Mouse (Mus musculus) gastrocnemius, adult 2 months (tissue): ENCODE measurements around the gene Lrrc73. TPM values are rescaled to one million over a fixed set of nuclear protein-coding genes. Genes with fewer than 3 reads are reported as not detected.

Experiments
- DNase-seq: peaks from one replicate; pipeline ENCODE4 v3.0.0; 2022
- H3K27ac ChIP-seq: fragments of 200-600 bp; 2 replicates; pipeline ENCODE4 v1.8.1; 2022; ENCODE audit warnings: mild to moderate bottlenecking
- H3K4me3 ChIP-seq: fragments of 200-600 bp; 2 replicates; pipeline ENCODE4 v1.8.1; 2022; ENCODE audit warnings: mild to moderate bottlenecking, moderate library complexity
- CTCF ChIP-seq: fragments of 200-600 bp; IDR thresholded peaks from 2 replicates; pipeline ENCODE4 v1.8.1; 2022; ENCODE audit warnings: antibody characterized with exemption, mild to moderate bottlenecking, moderate library complexity
- intact Hi-C: fragments of 180-260 bp; cut with DNase I; formaldehyde crosslinking; loops from one replicate; pipeline ENCODE4 v1.15.1; 2025
- long read RNA-seq, 2 experiments: library from polyadenylated mRNA; stranded (forward); transcript quantifications; one replicate each; pipeline ENCODE4 v2.0.0; 2021
- total RNA-seq, 2 experiments: library from RNA; stranded (reverse); gene quantifications; 2 replicates each; pipeline ENCODE4 v1.2.3; 2021

Lrrc73 gene
- under 1 TPM in 1 of 2 experiments, not detected in 1; 0.14 TPM for total RNA-seq
- long read RNA-seq, experiment 1, result 0 reads
- long read RNA-seq, experiment 2, result 0 reads

DNA sequence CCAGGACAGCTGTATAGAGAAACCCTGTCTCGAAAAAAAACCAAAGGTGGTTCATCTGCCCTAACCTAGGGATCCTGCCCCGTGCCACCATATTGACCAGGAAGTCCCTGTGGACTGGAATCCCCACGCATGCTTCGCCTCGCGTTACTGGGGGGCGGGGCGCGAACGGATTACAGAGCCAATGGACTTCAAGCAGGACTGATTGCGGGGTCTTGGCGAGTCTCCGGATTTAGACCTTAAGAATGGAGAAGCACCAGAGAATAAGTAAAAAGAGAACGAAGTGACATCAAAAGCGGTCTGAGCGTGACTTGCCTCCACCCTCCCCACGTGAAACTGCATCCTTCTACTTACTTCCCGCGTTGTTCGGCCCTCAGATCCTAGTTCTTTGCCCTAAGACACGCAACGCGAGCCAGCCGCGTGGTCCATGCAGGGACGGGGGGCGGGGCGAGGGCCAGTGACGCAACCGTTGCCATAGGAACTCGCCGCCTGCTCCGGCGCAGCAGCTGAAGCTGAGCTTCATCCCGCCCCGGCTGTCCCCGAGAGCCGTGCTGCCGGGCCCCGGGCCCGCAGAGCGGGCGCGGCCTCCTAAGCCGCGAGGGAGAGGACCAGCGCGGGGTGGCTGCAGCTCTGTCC lies at the start of gene Lrrc73:
Lrrc73 (plus strand) TSS at position 80 of the 633 bp plus-strand sequence.
- H3K27ac ChIP-seq, result peak within 1 kb of the TSS; percentile 38; the same call in 1 of the 2 replicates
- H3K4me3 ChIP-seq, result peak within 1 kb of the TSS; percentile 72
- peak; percentile 95 for DNase-seq
- no peak for TF ChIP-seq CTCF
- intact Hi-C loops, result no loop called here

DNA sequence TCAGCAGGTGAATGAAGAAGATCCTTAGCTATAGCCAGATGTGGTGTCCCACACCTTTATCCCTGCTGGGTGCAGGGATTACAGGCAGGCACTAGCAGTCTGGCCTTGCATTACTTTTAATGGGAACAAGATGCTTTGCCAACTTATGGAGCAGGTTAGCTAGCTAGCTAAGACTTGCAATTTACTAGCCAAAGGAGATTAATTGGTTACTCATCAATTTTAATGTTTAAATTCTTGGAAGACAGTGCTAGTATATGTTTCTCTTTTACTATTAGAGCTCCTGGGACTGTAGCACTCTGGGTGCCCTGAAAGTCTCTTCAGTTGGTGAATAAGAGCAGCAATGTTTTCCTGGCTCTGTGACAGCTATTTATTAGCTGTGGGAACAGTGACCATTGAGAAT lies 46.7 kb upstream of the Lrrc73 start:
- intact Hi-C loops, result no loop called here
- no peak for DNase-seq
- Histone ChIP-seq H3K27ac (no peak overlapping the region), H3K4me3 (no peak overlapping the region)
- no peak for TF ChIP-seq CTCF

DNA sequence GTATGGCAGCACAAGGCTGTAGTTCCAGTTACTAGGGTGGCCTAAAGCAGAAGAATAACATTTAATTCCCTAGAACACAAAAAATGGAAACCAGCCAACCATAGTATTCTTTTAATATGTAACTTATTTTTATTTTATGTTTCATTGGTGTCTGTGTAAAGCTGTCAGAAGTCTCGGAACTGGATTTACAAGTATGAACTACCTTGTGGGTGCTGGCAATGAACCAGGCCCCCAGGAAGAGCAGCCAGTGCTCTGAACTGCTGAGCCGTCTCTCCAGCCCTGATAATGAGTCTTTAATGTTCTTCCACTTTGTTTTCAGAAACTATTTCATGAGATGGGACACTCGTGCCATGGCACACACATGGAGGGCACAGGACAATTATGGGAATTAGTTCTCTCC lies 42.8 kb upstream of the Lrrc73 start:
- no peak for DNase-seq

DNA sequence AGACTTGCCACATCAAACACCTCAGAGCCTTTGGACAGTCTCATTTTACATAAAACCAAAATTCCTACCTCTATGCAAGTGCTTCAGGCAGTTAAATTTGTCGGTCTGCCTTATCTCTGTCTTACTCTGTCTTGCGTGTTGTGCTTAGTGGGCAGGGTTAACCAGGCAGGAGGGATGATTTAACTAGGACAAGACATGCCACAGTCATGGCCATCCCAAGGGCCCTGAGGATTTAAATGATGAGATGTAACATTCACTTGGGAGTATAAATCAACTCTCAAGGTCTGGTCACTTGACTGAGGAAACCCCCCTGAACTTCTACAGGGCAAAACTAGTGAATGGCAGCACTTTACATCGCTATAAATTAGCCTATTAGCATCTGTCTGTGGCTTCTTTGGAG lies 31.7 kb upstream of the Lrrc73 start:
- intact Hi-C loops, result no loop called here

More for the DNA sequence above, 42.8 kb upstream of the Lrrc73 start:
- TF ChIP-seq CTCF, result no peak
- intact Hi-C loops, result no loop called here
- Histone ChIP-seq H3K4me3 (no peak overlapping the region), H3K27ac (no peak overlapping the region)

DNA sequence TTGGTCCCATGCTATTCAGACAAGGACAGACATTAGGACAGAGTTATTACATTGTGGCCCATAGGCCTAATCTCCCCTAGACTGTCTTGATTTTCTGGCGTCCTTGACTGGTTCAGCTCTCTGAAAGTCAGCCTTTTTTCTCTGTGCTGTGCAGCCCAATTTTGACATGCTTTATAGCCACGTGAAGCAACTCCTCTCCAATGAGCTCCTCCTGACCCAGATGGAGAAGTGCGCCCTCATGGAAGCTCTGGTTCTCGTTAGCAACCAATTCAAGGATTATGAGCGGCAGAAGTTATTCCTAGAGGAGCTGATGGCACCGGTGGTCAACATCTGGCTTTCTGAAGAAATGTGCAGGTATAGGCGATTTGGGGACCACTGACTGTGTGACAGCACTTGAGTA lies 25.8 kb upstream of the Lrrc73 start:
- Histone ChIP-seq H3K27ac (no peak overlapping the region), H3K4me3 (no peak overlapping the region)
- intact Hi-C loops, result no loop called here
- no peak for DNase-seq
- TF ChIP-seq CTCF, result no peak

More for the DNA sequence above, 31.7 kb upstream of the Lrrc73 start:
- no peak for DNase-seq
- no peak for TF ChIP-seq CTCF
- Histone ChIP-seq H3K27ac (no peak overlapping the region), H3K4me3 (no peak overlapping the region)

DNA sequence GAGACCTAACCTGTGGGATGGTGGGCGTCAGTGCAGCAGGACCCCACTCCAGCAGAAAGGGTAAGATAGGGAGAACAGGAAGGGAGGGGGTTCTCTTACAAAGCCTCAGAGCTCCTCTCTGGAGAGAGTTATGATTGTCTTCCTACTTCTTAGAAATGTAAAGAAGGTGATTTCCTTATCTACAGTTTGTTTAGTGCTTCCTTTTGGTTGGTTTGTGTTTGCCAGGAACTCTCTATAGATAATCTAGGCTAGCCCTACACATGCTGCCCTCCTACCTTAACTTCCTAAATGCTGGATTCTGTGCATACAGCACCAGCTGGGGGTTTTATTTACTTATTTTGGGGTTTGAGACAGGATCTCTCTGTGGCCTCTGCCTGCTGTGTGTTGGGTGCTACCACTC lies 17.3 kb upstream of the Lrrc73 start:
- no peak for TF ChIP-seq CTCF
- no peak for DNase-seq
- Histone ChIP-seq H3K27ac (no peak overlapping the region), H3K4me3 (no peak overlapping the region)
- intact Hi-C loops, result no loop called here

DNA sequence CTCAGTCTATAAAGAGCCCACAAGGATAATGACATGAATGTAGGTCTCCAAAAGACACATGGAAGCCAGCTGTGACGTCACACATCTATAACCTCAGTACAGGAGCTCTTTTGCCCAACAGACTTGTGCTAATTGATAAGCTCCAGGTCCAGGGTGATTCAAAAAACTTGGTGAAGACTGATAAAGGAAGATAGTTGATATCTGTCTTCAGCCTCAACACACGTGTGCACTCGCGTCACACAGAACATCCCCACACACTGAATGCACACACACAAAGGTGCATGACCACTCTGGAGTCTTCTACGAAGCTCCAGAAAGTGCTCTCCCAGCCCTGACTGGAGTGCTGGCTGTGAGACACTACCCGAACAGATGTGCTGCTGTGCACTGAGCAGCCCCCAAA lies 16.3 kb upstream of the Lrrc73 start:
- no peak overlapping the region for H3K4me3 ChIP-seq
- no peak for DNase-seq
- H3K27ac ChIP-seq, result no peak overlapping the region
- TF ChIP-seq CTCF, result no peak
- intact Hi-C loops, result no loop called here

DNA sequence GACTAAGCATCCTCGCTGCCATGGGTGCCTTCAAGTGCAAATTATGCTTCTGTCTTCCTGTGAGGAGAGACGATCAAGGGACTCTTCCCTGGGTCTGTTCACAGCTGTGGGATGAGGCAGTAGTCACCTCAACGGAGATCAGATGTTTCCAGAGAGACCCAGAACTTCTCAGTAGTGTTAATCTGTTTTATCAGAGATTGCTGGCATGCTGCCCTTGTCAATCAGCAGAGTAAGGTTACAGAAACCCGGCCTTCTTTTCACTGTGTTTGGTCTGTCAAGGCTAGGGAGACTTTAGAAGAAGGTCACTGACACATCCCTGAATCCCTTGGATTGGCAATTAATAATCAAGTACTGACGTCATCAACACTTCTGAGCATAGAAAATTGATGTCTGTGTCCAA lies 15.9 kb upstream of the Lrrc73 start:
- no peak for DNase-seq
- intact Hi-C loops, result no loop called here
- TF ChIP-seq CTCF, result no peak
- Histone ChIP-seq H3K27ac (no peak overlapping the region), H3K4me3 (no peak overlapping the region)

DNA sequence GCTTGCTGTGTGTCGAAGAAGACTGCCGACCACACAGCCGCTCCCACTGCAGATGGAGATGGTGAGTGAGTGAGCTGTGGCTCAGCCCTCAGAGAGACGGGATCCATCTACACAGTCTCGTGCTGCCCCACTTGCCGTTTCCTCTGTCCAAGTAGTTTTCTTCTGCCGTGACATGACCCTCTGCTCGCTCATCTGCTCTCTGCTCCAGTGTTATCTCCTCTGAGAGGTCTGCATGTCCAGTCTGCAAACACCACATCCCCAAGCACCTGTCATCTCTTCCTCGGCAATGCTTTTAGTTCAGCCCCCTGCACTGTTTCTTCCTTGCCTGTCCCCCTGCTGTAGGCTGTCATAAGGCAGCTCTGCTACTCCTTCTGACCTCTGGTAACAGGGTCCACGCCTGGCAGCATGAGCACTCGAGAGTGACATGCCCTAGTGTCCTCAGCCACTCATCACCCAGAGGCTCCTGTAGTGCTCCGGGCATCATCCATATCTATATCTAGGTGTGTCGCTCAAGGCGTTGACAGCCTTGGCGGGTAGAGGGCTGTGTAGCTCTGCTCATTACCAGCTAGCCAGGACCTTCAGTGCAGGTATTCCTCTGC lies 13.7 kb upstream of the Lrrc73 start:
- intact Hi-C loops, result no loop called here
- no peak overlapping the region for H3K4me3 ChIP-seq
- no peak overlapping the region for H3K27ac ChIP-seq
- TF ChIP-seq CTCF, result no peak
- DNase-seq, result no peak

DNA sequence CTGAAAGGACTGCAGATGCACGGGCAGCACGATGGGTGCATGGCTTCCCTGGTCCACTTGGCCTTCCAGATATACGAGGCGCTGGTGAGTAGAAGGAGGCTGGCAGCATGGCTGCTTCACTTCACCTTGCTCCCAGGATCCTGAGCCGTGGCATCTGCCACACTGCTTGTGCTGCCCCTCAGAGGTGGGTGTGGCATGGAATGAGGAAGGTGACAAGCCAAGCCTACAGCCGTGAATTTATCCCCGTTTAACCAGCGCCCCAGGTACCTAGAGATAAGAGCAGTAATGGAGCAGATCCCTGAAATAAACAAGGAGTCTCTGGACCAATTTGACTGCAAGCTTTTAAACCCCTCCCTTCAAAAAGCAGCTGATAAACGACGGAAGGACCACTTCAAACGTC lies 11.9 kb upstream of the Lrrc73 start:
- no peak for DNase-seq
- intact Hi-C loops, result no loop called here
- TF ChIP-seq CTCF, result no peak
- Histone ChIP-seq H3K4me3 (no peak overlapping the region), H3K27ac (no peak overlapping the region)

DNA sequence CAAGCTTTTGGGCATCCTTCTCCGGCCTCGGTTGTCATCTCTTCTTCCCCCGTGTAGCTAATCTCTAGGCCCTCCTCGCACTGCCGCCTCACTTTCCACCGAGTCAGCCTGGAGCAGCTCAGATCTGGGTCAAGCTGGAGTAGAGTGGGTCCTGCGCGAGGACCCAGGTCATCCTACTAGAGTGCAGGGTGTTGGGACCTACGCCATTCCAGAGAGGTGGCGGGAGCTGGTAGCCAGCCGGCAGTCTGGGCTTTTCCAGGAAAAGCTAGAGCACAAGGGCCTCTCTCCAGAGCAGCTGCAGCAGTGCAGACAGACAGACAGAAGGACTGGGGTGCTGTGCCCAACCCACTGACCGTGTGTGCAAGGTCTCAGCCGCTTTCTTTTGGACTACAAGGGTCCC lies 11.1 kb upstream of the Lrrc73 start:
- H3K27ac ChIP-seq, result no peak overlapping the region
- no peak overlapping the region for H3K4me3 ChIP-seq
- TF ChIP-seq CTCF, result no peak
- intact Hi-C loops, result no loop called here
- DNase-seq, result no peak

DNA sequence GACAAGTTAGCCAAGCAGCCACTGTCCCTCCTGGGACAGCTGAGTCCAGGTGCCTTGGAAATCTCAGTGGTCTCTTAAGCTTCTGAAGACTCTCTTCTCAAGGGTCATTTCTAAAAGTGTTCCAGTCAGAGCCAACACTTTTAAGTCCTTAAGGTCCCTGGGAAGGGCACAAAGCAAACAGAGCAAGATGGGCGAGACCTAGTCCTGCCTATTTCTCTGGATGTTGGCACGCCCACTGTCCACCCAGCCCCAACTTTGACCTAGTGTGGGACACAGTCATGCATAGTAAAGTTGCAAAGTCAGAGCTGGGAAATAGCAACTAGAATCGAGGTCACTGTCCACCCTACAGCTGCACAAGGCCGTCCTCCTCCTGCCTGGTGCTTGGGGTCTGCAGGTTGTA lies 10.3 kb upstream of the Lrrc73 start:
- intact Hi-C loops, result no loop called here
- Histone ChIP-seq H3K4me3 (no peak overlapping the region), H3K27ac (no peak overlapping the region)
- TF ChIP-seq CTCF, result no peak
- no peak for DNase-seq

DNA sequence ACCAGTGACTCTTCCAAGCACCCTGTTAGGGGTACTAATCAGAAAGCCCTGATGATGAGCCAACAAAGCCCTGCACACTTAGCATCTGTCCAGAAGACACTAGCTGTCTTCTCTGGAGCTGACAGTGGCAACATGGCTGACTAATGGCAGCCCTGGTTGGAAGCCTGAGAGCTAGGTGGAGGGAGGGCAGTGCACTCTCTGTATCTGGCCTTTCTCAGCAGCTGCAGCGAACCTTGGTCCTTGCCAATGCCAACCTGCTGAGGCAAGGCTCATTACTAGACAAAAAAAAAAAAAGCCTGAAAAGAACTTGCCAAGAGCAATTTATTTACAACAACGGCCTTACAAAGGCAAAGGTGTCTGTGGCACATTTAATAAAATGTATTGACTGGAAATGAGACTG lies 9.7 kb upstream of the Lrrc73 start:
- intact Hi-C loops, result no loop called here

DNA sequence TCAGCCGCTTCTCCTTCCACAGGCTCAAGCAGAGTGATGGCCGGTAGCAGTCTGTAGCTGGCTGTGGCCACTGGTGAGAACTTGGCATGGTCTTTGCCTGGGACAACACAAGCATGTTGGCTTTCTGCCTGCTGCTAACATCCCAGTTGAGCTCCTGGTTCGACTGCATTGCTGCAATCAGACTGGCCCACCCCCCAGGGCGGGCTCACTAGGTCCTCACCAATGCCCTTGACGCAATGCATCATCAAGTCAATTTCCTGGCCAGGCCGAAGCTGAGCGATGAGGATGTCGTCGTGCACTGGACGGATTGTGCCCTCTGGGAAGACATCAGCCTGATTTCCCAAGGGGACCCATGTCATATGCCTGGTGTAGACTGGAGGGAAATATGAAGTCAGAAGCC lies 8.8 kb upstream of the Lrrc73 start:
- no peak overlapping the region for H3K4me3 ChIP-seq
- intact Hi-C loops, result no loop called here
- DNase-seq, result no peak
- TF ChIP-seq CTCF, result no peak
- no peak overlapping the region for H3K27ac ChIP-seq

More for the DNA sequence above, 9.7 kb upstream of the Lrrc73 start:
- Histone ChIP-seq H3K27ac (no peak overlapping the region), H3K4me3 (no peak overlapping the region)
- TF ChIP-seq CTCF, result no peak
- no peak for DNase-seq
